Mouse (Mus musculus) forebrain, embryonic 12.5 days (tissue): ENCODE measurements around the gene Sfta2. TPM values are rescaled to one million over a fixed set of nuclear protein-coding genes. Genes with fewer than 3 reads are reported as not detected.

ENCODE experiments used
- ATAC-seq: fragments of 200-750 bp; cut with Nextera tagmentation; 2 replicates; pipeline ENCODE4 v1.8.0; 2017; ENCODE audit warnings: moderate TSS enrichment; ENCODE audit not compliant: low FRiP score
- H3K27ac ChIP-seq: fragments of 300-500 bp; sonication (generic); 2 replicates; pipeline ENCODE4 v1.5.1; 2016; ENCODE audit warnings: mild to moderate bottlenecking
- H3K27me3 ChIP-seq: fragments of 300-500 bp; sonication (generic); 2 replicates; pipeline ENCODE4 v1.6.1; 2016; ENCODE audit warnings: mild to moderate bottlenecking
- H3K36me3 ChIP-seq: fragments of 300-500 bp; sonication (generic); replicated peaks from 2 replicates; pipeline ENCODE4 v1.6.1; 2016; ENCODE audit warnings: mild to moderate bottlenecking
- H3K4me1 ChIP-seq: fragments of 300-500 bp; sonication (generic); 2 replicates; pipeline ENCODE4 v1.6.1; 2016
- H3K4me2 ChIP-seq: fragments of 300-500 bp; sonication (generic); 2 replicates; pipeline ENCODE4 v1.6.1; 2016; ENCODE audit warnings: mild to moderate bottlenecking, moderate library complexity
- H3K4me3 ChIP-seq: fragments of 300-500 bp; sonication (generic); replicated peaks from 2 replicates; pipeline ENCODE4 v1.5.1; 2016; ENCODE audit warnings: mild to moderate bottlenecking
- H3K9ac ChIP-seq: fragments of 300-500 bp; sonication (generic); 2 replicates; pipeline ENCODE4 v1.6.1; 2016; ENCODE audit warnings: mild to moderate bottlenecking
- H3K9me3 ChIP-seq: fragments of 300-500 bp; sonication (generic); 2 replicates; pipeline ENCODE4 v1.6.1; 2016
- WGBS: fragments of 180-500 bp; shearing (Covaris S2); methylation state at CpG from one replicate; pipeline ENCODE4 v1.1.7; 2016; 5-methylcytosine and 5-hydroxymethylcytosine counted together
- polyA plus RNA-seq: library from polyadenylated mRNA; unstranded; fragments of >200 nt; fragmentation: Nextera tagmentation; extraction: Ambion mirVana; gene quantifications from 2 replicates; pipeline ENCODE4 v1.2.1, GENCODE M21; 2016

Sfta2 gene
- polyA plus RNA-seq, 1 experiment from 2014 or later, result not detected

GRCm38 (mm10) chr17:35653086-35653485 lies 51.7 kb downstream of the Sfta2 start:
- Histone ChIP-seq H3K4me2 (no peak overlapping the region), H3K9me3 (no peaks in the 10 kb centered on the region), H3K27ac (no peak overlapping the region), H3K4me1 (no peaks in the 10 kb centered on the region), H3K36me3 (peaks cover 34% of the 10 kb centered on the region), H3K4me3 (no peak overlapping the region), H3K9ac (no peak overlapping the region), H3K27me3 (no peaks in the 10 kb centered on the region)
- no peak for ATAC-seq
- WGBS, result 81% methylated on average over 2 of the region's 2 CpGs

DNA sequence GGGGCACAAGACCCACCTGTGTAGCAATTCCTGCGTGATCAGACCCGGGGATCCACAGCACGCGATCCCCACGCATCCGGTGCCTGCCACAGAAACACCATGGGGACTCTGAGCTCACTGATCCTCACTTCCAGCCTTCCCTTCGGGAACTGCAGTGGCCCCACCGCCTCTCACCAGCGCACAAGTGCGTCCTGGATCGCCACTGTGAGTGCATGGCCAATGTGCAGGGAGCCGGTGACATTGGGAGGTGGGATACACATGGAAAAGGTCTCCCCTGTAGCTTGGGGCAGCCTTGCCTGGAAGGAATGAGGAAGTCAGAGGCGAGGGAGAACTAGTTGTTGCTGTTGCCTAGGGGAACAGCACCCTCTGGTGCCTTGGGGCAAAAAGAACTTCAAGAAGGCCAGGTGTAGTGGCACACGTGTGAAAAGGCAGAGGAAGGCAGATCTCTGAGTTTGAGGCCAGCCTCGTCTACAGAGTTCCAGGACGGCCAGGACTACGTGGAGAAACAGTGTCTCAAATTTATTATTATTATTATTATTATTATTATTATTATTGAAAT lies 64.7 kb downstream of the Sfta2 start:
- Histone ChIP-seq H3K36me3 (peaks cover 50% of the 10 kb centered on the region), H3K4me2 (no peak overlapping the region), H3K4me1 (peaks cover 18% of the 10 kb centered on the region), H3K4me3 (no peak overlapping the region; the same call in 1 of the 2 replicates), H3K9ac (0 out of 2 replicates have a peak overlapping the region, but pooled peaks have one; percentile 25), H3K27ac (no peak overlapping the region), H3K9me3 (no peaks in the 10 kb centered on the region), H3K27me3 (no peaks in the 10 kb centered on the region)
- no peak for ATAC-seq
- 81% methylated on average over 17 of the region's 17 CpGs for WGBS

GRCm38 (mm10) chr17:35666851-35667256 lies 65.5 kb downstream of the Sfta2 start:
- 5% methylated on average over 13 of the region's 13 CpGs for WGBS
- peak overlapping the region; percentile 77 for H3K4me3 ChIP-seq
- peak overlapping the region; percentile 81 for H3K27ac ChIP-seq
- peak; percentile 75 for ATAC-seq
- H3K9ac ChIP-seq, result peak overlapping the region; percentile 82
- no peaks in the 10 kb centered on the region for H3K9me3 ChIP-seq
- peaks cover 18% of the 10 kb centered on the region for H3K4me1 ChIP-seq
- no peaks in the 10 kb centered on the region for H3K27me3 ChIP-seq
- H3K36me3 ChIP-seq, result peaks cover 42% of the 10 kb centered on the region
- peak overlapping the region; percentile 93 for H3K4me2 ChIP-seq

- Histone ChIP-seq H3K36me3 (peaks cover 40% of the 10 kb centered on the region), H3K9me3 (no peaks in the 10 kb centered on the region), H3K27me3 (no peaks in the 10 kb centered on the region), H3K4me3 (peak within 1 kb of the TSS; percentile 77), H3K27ac (peak within 1 kb of the TSS; percentile 81), H3K4me1 (peaks cover 22% of the 10 kb centered on the region), H3K9ac (peak within 1 kb of the TSS; percentile 82), H3K4me2 (peak within 1 kb of the TSS; percentile 93)
- WGBS, result under 1% methylated on average over 61 of the region's 61 CpGs
- ATAC-seq, result peak; percentile 91
Measured at GRCm38 (mm10) chr17:35667334-35668065, 66.2 kb downstream of the Sfta2 start, which contains the start of gene Vars2. Gene Vars2 (minus strand): TSS chr17:35667592.

GRCm38 (mm10) chr17:35669731-35670130 lies 68.4 kb downstream of the Sfta2 start:
- Histone ChIP-seq H3K27ac (no peak overlapping the region), H3K27me3 (no peaks in the 10 kb centered on the region), H3K9me3 (no peaks in the 10 kb centered on the region), H3K4me2 (no peak overlapping the region), H3K4me3 (no peak overlapping the region), H3K36me3 (peaks cover 21% of the 10 kb centered on the region; the same call in 1 of the 2 replicates), H3K9ac (no peak overlapping the region), H3K4me1 (peaks cover 29% of the 10 kb centered on the region)
- no peak for ATAC-seq
- 91% methylated on average over 9 of the region's 9 CpGs for WGBS

GRCm38 (mm10) chr17:35671846-35672245 lies 70.5 kb downstream of the Sfta2 start:
- Histone ChIP-seq H3K9ac (no peak overlapping the region), H3K27me3 (no peaks in the 10 kb centered on the region), H3K27ac (no peak overlapping the region), H3K4me3 (no peak overlapping the region), H3K4me1 (peaks cover 20% of the 10 kb centered on the region), H3K9me3 (no peaks in the 10 kb centered on the region), H3K4me2 (no peak overlapping the region), H3K36me3 (peaks cover 13% of the 10 kb centered on the region; the same call in 1 of the 2 replicates)
- no peak for ATAC-seq
- WGBS, result 91% methylated on average over 6 of the region's 6 CpGs

DNA sequence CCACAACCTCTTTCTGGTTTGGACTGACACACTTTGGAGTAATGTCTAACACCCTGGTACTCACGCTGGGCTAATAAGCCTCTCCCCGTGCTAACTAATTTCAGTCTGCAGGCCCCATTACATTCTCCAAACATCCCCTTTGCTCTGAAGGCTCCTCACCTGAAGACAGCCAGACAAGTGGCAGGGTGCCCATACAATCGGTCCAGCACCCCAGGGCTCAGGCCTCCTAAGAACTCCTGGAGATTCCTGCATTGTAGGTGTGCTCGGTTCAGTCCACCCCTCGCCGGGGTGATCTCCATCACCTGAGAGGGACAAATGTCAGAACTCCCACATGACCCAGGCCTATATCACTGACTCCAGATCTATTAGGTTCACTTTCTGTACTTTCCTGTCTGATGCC lies 71.2 kb downstream of the Sfta2 start:
- WGBS, result 89% methylated on average over 6 of the region's 6 CpGs
- H3K9ac ChIP-seq, result no peak overlapping the region
- peaks cover 13% of the 10 kb centered on the region; the same call in 1 of the 2 replicates for H3K36me3 ChIP-seq
- no peak overlapping the region for H3K4me2 ChIP-seq
- no peaks in the 10 kb centered on the region for H3K27me3 ChIP-seq
- peak overlapping the region; percentile 67; the same call in 1 of the 2 replicates for H3K4me3 ChIP-seq
- ATAC-seq, result no peak
- H3K27ac ChIP-seq, result no peak overlapping the region
- H3K4me1 ChIP-seq, result peaks cover 18% of the 10 kb centered on the region
- no peaks in the 10 kb centered on the region for H3K9me3 ChIP-seq

DNA sequence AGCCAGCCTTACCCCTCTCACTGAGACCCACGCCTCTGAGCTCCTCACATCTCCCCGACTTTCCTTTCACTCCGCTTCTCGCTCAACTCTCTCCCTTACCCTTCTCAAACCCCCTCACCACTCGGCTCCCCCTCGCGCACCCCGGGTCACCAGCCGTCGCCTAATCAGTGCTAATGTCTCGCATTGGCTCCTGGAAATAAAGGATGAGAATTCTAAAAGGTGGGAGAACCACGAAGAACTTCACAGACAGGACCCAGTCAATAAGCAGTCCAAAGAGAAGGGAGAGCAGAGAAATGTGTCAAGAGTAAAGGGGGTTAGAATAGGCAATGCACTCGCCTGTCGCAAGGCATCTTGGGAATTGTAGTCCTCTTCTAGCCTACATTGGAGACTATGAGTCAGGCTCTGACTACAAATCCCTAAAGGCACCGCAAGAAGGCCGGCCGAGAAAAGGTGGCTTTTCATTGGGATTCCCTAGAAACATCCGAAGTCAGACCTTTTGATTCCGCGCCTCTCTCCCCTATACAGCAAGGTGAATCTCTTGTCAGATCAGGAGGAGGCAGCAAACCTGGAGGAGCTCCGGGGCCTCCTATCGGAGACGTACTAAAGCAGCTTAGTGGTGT lies 72.2 kb downstream of the Sfta2 start, which contains the start of gene Gtf2h4:
Gene Gtf2h4, minus strand, starts transcription at position 324 of the 620 bp plus-strand sequence.
- peak within 1 kb of the TSS; percentile 67 for H3K4me3 ChIP-seq
- H3K27ac ChIP-seq, result no peak within 1 kb of the TSS
- H3K4me2 ChIP-seq, result peak within 1 kb of the TSS; percentile 91
- no peaks in the 10 kb centered on the region for H3K9me3 ChIP-seq
- peak; percentile 95 for ATAC-seq
- H3K36me3 ChIP-seq, result peaks cover 13% of the 10 kb centered on the region; the same call in 1 of the 2 replicates
- 2% methylated on average over 23 of the region's 23 CpGs for WGBS
- no peaks in the 10 kb centered on the region for H3K27me3 ChIP-seq
- H3K9ac ChIP-seq, result peak within 1 kb of the TSS; percentile 86
- H3K4me1 ChIP-seq, result peaks cover 11% of the 10 kb centered on the region

DNA sequence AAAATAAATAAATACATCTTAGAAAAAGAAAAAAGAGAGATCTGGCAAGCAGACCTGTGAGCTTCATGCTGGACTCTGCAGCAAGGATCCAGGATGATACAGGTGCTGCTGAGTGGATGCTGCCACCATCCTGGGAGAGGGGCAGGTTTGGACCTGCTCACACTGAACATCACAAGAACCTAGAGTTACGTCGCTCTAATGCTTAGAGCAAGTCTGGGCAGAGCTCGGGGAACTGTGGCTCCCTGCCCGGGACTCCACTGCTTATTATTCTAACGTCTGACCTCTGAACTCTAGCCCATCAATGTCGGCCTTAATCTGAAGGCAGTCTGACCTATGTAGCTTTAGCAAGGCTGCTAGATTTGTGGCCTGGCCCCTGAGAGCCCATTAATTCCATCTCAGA lies 79.2 kb downstream of the Sfta2 start:
- ATAC-seq, result peak; percentile 16; the same call in 1 of the 2 replicates
- no peak overlapping the region for H3K4me2 ChIP-seq
- peaks cover 60% of the 10 kb centered on the region for H3K36me3 ChIP-seq
- H3K27ac ChIP-seq, result peak overlapping the region; percentile 43; the same call in 1 of the 2 replicates
- peaks cover 6% of the 10 kb centered on the region; the same call in 1 of the 2 replicates for H3K4me1 ChIP-seq
- H3K27me3 ChIP-seq, result no peaks in the 10 kb centered on the region
- 63% methylated on average over 6 of the region's 6 CpGs for WGBS
- no peaks in the 10 kb centered on the region for H3K9me3 ChIP-seq
- H3K4me3 ChIP-seq, result no peak overlapping the region
- no peak overlapping the region for H3K9ac ChIP-seq

- WGBS, result 89% methylated on average over 13 of the region's 13 CpGs
- Histone ChIP-seq H3K9ac (no peak overlapping the region), H3K4me3 (no peak overlapping the region)
Measured at GRCm38 (mm10) chr17:35681986-35682385, 80.6 kb downstream of the Sfta2 start.

GRCm38 (mm10) chr17:35685061-35685460 lies 83.7 kb downstream of the Sfta2 start:
- Histone ChIP-seq H3K36me3 (peaks cover 100% of the 10 kb centered on the region), H3K4me2 (no peak overlapping the region), H3K27me3 (no peaks in the 10 kb centered on the region), H3K4me3 (no peak overlapping the region), H3K27ac (peak overlapping the region; percentile 31), H3K9ac (no peak overlapping the region), H3K9me3 (no peaks in the 10 kb centered on the region), H3K4me1 (peaks cover 17% of the 10 kb centered on the region; the same call in 1 of the 2 replicates)
- peak; percentile 28; the same call in 1 of the 2 replicates for ATAC-seq
- WGBS, result 81% methylated on average over 9 of the region's 9 CpGs

More at GRCm38 (mm10) chr17:35681986-35682385, 80.6 kb downstream of the Sfta2 start:
- no peak for ATAC-seq
- Histone ChIP-seq H3K4me2 (no peak overlapping the region), H3K9me3 (no peaks in the 10 kb centered on the region), H3K27me3 (no peaks in the 10 kb centered on the region), H3K27ac (no peak overlapping the region), H3K4me1 (peaks cover 17% of the 10 kb centered on the region; the same call in 1 of the 2 replicates), H3K36me3 (peaks cover 74% of the 10 kb centered on the region)
